Mouse (Mus musculus) lung, adult 2 months (tissue): Measurements from ENCODE around the gene Wdr19. TPM values are rescaled to one million over a fixed set of nuclear protein-coding genes. Genes with fewer than 3 reads are reported as not detected.

ENCODE experiments used
- DNase-seq: peaks from one replicate; pipeline ENCODE4 v3.0.0; 2022
- H3K4me1 ChIP-seq: fragments of 200-500 bp; 2 replicates; pipeline ENCODE4 v1.6.1; 2011; ENCODE audit warnings: low read length; ENCODE audit not compliant: control insufficient read depth, insufficient read depth
- H3K4me3 ChIP-seq: fragments of 200-500 bp; replicated peaks from 2 replicates; pipeline ENCODE3; 2011; ENCODE audit warnings: low read depth, mild to moderate bottlenecking, control low read depth, low read length; ENCODE audit errors: extremely low read depth
- CTCF ChIP-seq: fragments of 200-500 bp; IDR thresholded peaks from 2 replicates; pipeline ENCODE4 v1.5.1; 2011; ENCODE audit warnings: mild to moderate bottlenecking, low read length, control low read depth; ENCODE audit not compliant: insufficient read depth
- POLR2A ChIP-seq: fragments of 200-500 bp; IDR thresholded peaks from 2 replicates; pipeline ENCODE4 v1.6.1; 2011; ENCODE audit warnings: low read depth, mild to moderate bottlenecking, control low read depth, low read length, borderline replicate concordance; ENCODE audit errors: extremely low read depth
- WGBS: fragments of 180-500 bp; shearing (Covaris S2); methylation state at CpG from one replicate; pipeline ENCODE4 v1.1.7; 2018; 5-methylcytosine and 5-hydroxymethylcytosine counted together
- polyA plus RNA-seq: library from polyadenylated mRNA; depleted of rRNA; stranded (reverse); fragments of >200 nt; gene quantifications from 2 replicates; pipeline ENCODE4 v1.2.3, GENCODE M21; 2012; rRNA removed

The Wdr19 gene
- 5.0 and 6.4 TPM in 2 replicates for polyA plus RNA-seq

- WGBS: under 1% methylated on average over 37 of the region's 37 CpGs
- TF ChIP-seq CTCF: no peak
- TF ChIP-seq POLR2A: peak; percentile 83
- H3K4me1 ChIP-seq: peaks cover 3% of the 10 kb centered on the region; the same call in 1 of the 2 replicates
- H3K4me3 ChIP-seq: peak within 1 kb of the TSS; percentile 79
- peak; percentile 96 for DNase-seq
Observed at GRCm38 (mm10) chr5:65199346-65200128, at the start of gene Wdr19. Gene Wdr19 (plus strand): TSS chr5:65199696.

DNA sequence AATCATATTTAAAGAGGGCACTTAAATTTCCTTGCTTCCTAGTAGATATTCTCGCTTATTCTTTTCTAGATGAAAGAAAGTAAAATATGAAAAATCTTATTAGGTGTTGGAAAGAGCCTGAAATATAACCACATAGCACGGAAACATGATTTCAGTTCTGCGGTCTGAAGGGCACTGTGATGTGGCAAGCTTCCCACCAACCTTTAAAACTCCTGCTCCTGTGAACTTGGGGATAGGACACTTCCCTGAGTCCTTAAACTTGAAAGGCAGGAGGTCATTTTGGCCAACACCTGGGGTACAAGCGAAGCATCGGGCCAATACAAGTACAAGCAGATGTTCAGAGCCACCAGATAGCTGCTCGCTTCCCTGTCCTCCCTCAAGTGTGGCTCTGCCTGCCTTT, 49.8 kb upstream of the Wdr19 start:
- WGBS: 94% methylated on average over 6 of the region's 6 CpGs

GRCm38 (mm10) chr5:65150376-65150955, 49.0 kb upstream of the Wdr19 start:
- TF ChIP-seq CTCF: no peak
- H3K4me3 ChIP-seq: no peak overlapping the region
- WGBS: 70% methylated on average over 8 of the region's 8 CpGs
- DNase-seq: no peak
- peaks cover 8% of the 10 kb centered on the region for H3K4me1 ChIP-seq

More for the DNA sequence above, 49.8 kb upstream of the Wdr19 start:
- no peak for DNase-seq
- no peak for TF ChIP-seq CTCF
- no peak for TF ChIP-seq POLR2A
- Histone ChIP-seq H3K4me3 (no peak overlapping the region), H3K4me1 (peaks cover 8% of the 10 kb centered on the region)

GRCm38 (mm10) chr5:65151276-65151675, 48.2 kb upstream of the Wdr19 start:
- H3K4me1 ChIP-seq: peaks cover 8% of the 10 kb centered on the region
- H3K4me3 ChIP-seq: no peak overlapping the region
- 83% methylated on average over 3 of the region's 3 CpGs for WGBS
- TF ChIP-seq POLR2A (no peak), CTCF (no peak)
- no peak for DNase-seq

GRCm38 (mm10) chr5:65151767-65152166, 47.7 kb upstream of the Wdr19 start:
- TF ChIP-seq POLR2A: no peak
- no peak for DNase-seq
- Histone ChIP-seq H3K4me1 (peaks cover 9% of the 10 kb centered on the region), H3K4me3 (no peak overlapping the region)
- WGBS: 88% methylated on average over 5 of the region's 5 CpGs

- H3K4me3 ChIP-seq: no peak overlapping the region
- H3K4me1 ChIP-seq: peaks cover 16% of the 10 kb centered on the region
- DNase-seq: no peak
- TF ChIP-seq POLR2A (no peak), CTCF (no peak)
- 56% methylated on average over 6 of the region's 6 CpGs for WGBS
Observed at GRCm38 (mm10) chr5:65154287-65154686, 45.2 kb upstream of the Wdr19 start.

DNA sequence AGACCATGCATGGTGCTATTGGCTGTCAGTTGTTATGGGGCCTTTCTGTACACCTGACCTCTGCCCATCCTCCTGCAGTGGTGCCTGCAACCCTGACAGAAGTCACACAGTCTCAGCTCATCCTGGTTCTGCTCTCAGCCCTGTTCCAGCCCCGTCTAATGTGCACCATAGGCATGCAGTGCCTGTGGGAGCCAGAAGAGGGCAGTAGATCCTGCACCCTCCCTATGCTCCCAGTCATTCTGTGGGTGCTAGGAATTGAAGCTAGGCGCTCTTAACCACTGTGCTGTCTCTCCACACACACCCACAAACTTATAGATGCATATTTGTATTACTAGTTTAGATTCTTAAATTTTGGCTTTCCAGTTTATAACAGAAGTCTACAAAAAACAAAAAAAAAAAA, 42.6 kb upstream of the Wdr19 start:
- TF ChIP-seq POLR2A: no peak
- peak; percentile 81 for TF ChIP-seq CTCF
- no peak overlapping the region for H3K4me3 ChIP-seq
- WGBS: 67% methylated on average over 2 of the region's 2 CpGs
- no peak for DNase-seq
- peaks cover 15% of the 10 kb centered on the region for H3K4me1 ChIP-seq

- Histone ChIP-seq H3K4me1 (peaks cover 16% of the 10 kb centered on the region), H3K4me3 (no peak overlapping the region)
- DNase-seq: peak; percentile 34
- WGBS: 34% methylated on average over 22 of the region's 22 CpGs
- TF ChIP-seq CTCF (peak; percentile 51), POLR2A (no peak; the same call in 1 of the 2 replicates)
Observed at GRCm38 (mm10) chr5:65157412-65158381, 41.8 kb upstream of the Wdr19 start.

DNA sequence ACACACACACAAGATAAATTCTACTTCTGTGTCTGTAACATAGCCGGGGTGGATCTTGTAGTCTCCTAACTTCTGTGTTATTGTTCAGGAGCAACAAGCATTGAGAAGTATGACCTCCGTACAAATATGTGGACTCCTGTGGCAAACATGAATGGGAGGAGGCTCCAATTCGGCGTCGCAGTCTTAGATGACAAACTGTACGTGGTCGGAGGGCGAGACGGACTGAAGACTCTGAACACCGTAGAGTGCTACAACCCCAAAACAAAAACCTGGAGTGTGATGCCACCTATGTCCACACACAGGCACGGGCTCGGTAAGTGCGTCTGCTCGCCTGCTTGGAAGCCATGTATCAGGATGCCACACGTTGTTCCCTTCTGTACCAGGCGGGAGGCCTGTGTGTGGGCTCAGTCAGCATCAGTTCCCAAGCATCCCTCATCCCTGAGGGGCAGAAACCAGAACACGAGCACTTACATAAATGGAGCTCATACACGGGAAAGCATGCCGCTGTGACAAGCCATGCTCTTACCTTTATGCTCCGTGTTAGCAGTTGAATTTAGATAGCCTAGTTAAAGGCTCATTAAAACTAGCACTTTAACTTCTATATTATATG, 40.7 kb upstream of the Wdr19 start:
- no peak overlapping the region for H3K4me3 ChIP-seq
- TF ChIP-seq CTCF (no peak), POLR2A (no peak)
- DNase-seq: no peak
- 87% methylated on average over 20 of the region's 20 CpGs for WGBS
- peaks cover 19% of the 10 kb centered on the region for H3K4me1 ChIP-seq
